Mouse (Mus musculus): ENCODE results near the gene D130043K22Rik.

DNA sequence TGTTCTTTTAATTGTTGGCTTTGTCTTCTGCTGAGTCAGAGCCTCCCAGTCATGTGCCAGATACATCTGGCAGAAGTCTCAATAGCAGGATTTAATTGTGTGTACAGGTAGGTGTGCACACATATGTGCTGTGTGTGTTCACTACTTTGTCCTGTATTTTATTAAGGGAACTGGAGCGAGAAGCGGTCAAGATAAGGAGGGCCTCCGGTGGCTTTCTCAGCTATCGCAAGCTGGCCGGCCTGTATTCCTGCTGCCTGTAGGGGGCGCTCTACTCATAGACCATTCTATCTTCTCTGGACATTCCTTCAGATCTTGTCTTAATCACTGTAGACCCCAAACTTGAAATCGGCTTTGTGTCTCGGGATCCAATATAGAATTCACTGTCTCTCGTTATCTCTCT is 93.7 kb downstream of the D130043K22Rik start:
- TF ChIP-seq CTCF (IDR thresholded peaks at IDR 0.05; ENCODE audit: control insufficient read depth, insufficient read depth, low read length) (peak; percentile 70), POLR2A (IDR thresholded peaks at IDR 0.05; ENCODE audit: borderline replicate concordance, control insufficient read depth, low read depth, low read length) (no peak)
